Mouse (Mus musculus) intestine, postnatal 0 days (tissue): ENCODE results near the gene Spib. TPM values are rescaled to one million over a fixed set of nuclear protein-coding genes. Genes with fewer than 3 reads are reported as not detected.

Experiments used
- ATAC-seq: fragments of 200-750 bp; cut with Nextera tagmentation; 2 replicates; pipeline ENCODE4 v1.8.0; 2017; ENCODE audit warnings: mild to moderate bottlenecking, moderate TSS enrichment, moderate library complexity
- H3K27ac ChIP-seq: fragments of 300-500 bp; sonication (generic); 2 replicates; pipeline ENCODE4 v1.5.1; 2014; ENCODE audit warnings: mild to moderate bottlenecking, low read depth, low read length, moderate library complexity
- H3K27me3 ChIP-seq: fragments of 300-500 bp; sonication (generic); replicated peaks from 2 replicates; pipeline ENCODE4 v1.6.1; 2014; ENCODE audit warnings: low read length, mixed read lengths; ENCODE audit not compliant: control insufficient read depth, insufficient read depth
- H3K36me3 ChIP-seq: fragments of 300-500 bp; sonication (generic); 2 replicates; pipeline ENCODE4 v1.6.1; 2014; ENCODE audit warnings: mild to moderate bottlenecking, moderate library complexity; ENCODE audit not compliant: control insufficient read depth, insufficient read depth
- H3K4me1 ChIP-seq: fragments of 300-500 bp; sonication (generic); replicated peaks from 2 replicates; pipeline ENCODE4 v1.6.1; 2014; ENCODE audit warnings: antibody characterized with exemption, low read length, mixed read lengths; ENCODE audit not compliant: control insufficient read depth, insufficient read depth
- H3K4me2 ChIP-seq: fragments of 300-500 bp; sonication (generic); replicated peaks from 2 replicates; pipeline ENCODE4 v1.6.1; 2014; ENCODE audit warnings: low read depth, mild to moderate bottlenecking, moderate library complexity
- H3K4me3 ChIP-seq: fragments of 300-500 bp; sonication (generic); 2 replicates; pipeline ENCODE4 v1.5.1; 2014; ENCODE audit warnings: low read depth, low read length
- H3K9ac ChIP-seq: fragments of 300-500 bp; sonication (generic); 2 replicates; pipeline ENCODE4 v1.6.1; 2014; ENCODE audit warnings: mild to moderate bottlenecking, low read depth, low read length
- H3K9me3 ChIP-seq: fragments of 300-500 bp; sonication (generic); 2 replicates; pipeline ENCODE4 v1.6.1; 2016; ENCODE audit warnings: mixed run types; ENCODE audit not compliant: control insufficient read depth
- CTCF ChIP-seq: sonication (generic); IDR thresholded peaks from 2 replicates; pipeline ENCODE4 v1.5.1; 2016; ENCODE audit warnings: low read depth, mild to moderate bottlenecking, control low read depth, antibody characterized with exemption, moderate library complexity
- WGBS: fragments of 180-500 bp; shearing (Covaris S2); extraction: QIAGEN DNeasy Blood & Tissue Kit; methylation state at CpG from one replicate; pipeline ENCODE4 v1.1.7; 2014; 5-methylcytosine and 5-hydroxymethylcytosine counted together
- polyA plus RNA-seq: library from polyadenylated mRNA; unstranded; fragments of >200 nt; fragmentation: Nextera tagmentation; extraction: Ambion mirVana; gene quantifications from 2 replicates; pipeline ENCODE4 v1.2.1, GENCODE M21; 2015

The Spib gene
- polyA plus RNA-seq, 1 experiment from 2014 or later: 0.17 TPM

DNA sequence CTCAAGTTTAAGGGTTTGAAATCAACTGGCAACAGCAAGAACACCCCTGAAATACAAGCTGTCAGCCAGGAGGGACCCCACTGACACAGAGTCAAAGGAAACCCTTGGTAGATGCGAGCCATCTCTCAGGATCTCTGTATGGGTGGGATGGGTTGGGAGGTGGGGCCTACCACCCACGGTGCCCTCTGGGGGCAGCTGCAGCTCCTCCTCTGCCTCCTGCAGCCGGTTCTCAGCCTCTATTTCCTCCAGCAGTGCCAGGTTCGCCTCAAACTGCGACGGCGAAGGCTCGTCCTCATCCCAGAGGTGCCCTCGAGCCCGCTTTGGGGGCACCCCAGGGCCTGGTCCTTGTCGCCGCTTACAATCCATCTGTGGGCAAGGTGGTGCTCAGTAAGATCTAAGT, 11.2 kb upstream of the Spib start:
- no peaks in the 10 kb centered on the region for H3K27me3 ChIP-seq
- no peak for TF ChIP-seq CTCF
- no peaks in the 10 kb centered on the region for H3K9me3 ChIP-seq
- no peaks in the 10 kb centered on the region for H3K4me1 ChIP-seq
- H3K4me3 ChIP-seq: no peak overlapping the region
- WGBS: 81% methylated on average over 12 of the region's 12 CpGs
- H3K4me2 ChIP-seq: no peak overlapping the region
- H3K27ac ChIP-seq: no peak overlapping the region
- peaks cover 48% of the 10 kb centered on the region for H3K36me3 ChIP-seq
- H3K9ac ChIP-seq: no peak overlapping the region
- no peak for ATAC-seq

DNA sequence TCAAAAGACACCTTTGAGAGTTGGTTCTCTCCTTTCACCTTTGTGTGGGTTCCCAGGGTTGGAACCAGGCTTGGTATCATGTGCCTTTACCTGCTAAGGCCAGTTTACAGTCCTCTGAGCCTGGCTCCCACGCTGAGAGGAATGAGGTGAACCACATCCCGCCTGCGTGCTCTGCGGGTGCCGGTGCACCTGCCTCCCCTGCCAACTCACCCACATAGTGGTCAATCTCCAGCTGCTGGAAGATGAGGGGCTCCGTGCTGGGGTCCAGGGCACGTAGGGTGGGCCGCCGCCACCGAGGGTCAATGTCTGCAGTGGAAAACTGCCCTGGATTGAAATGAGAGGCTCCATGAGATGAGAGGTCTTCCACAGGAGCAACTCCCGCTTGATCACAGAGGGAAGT, 10.7 kb upstream of the Spib start:
- TF ChIP-seq CTCF: no peak
- no peak for ATAC-seq
- WGBS: 94% methylated on average over 11 of the region's 11 CpGs

DNA sequence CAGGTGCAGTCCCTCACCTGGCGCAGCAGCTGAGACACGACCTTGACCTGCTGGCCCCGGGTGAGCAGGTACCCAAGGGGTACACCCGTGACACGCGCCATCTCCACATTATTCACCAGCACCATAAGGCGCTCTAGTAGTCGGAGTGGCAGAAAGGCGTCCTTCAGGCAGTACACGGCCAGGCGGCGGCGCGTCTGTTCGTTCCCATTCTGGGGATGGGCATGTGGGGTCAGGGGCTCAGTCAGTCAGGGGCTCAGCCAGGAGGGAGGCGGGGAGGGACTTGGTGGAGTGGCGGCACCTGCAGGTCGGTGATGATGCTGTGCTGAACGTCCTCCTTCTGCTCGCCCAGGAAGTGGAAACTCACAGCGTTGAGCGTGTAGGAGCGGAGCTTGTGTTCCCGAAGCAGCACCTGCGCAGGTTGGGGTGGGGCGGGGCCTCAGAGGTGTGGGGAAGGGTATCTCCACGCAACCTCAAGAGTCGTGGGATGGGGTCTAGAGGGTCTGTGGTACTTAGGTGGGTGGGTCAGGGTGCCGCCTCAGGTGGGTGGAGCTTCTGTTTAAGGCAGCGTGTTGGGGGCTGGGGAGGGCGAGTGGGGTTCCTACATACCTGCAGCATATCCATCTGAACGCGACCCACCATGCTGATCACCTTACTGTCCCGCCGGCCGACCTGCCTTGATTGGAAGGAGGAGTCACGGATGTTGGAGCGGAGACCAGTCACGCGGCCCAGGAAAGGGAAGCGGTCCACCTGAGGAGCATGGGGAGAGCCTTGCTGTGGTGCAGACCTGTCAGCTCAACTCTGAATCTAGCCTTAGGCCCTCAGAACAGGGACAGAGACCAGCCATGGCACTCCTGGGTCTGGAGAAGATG, 7.1 kb upstream of the Spib start:
- WGBS: 91% methylated on average over 41 of the region's 41 CpGs
- Histone ChIP-seq H3K4me1 (no peaks in the 10 kb centered on the region), H3K4me3 (no peak overlapping the region), H3K4me2 (no peak overlapping the region), H3K9me3 (no peaks in the 10 kb centered on the region), H3K9ac (no peak overlapping the region), H3K27me3 (no peaks in the 10 kb centered on the region), H3K36me3 (peaks cover 71% of the 10 kb centered on the region), H3K27ac (no peak overlapping the region)
- no peak for ATAC-seq
- TF ChIP-seq CTCF: 0 out of 2 replicates have a peak, but pooled peaks have one; percentile 4

More for the DNA sequence above, 10.7 kb upstream of the Spib start:
- no peak overlapping the region for H3K4me3 ChIP-seq
- H3K9me3 ChIP-seq: no peaks in the 10 kb centered on the region
- peaks cover 53% of the 10 kb centered on the region for H3K36me3 ChIP-seq
- no peak overlapping the region for H3K9ac ChIP-seq
- H3K27ac ChIP-seq: no peak overlapping the region; the same call in 1 of the 2 replicates
- H3K4me1 ChIP-seq: no peaks in the 10 kb centered on the region
- H3K4me2 ChIP-seq: no peak overlapping the region
- no peaks in the 10 kb centered on the region for H3K27me3 ChIP-seq

DNA sequence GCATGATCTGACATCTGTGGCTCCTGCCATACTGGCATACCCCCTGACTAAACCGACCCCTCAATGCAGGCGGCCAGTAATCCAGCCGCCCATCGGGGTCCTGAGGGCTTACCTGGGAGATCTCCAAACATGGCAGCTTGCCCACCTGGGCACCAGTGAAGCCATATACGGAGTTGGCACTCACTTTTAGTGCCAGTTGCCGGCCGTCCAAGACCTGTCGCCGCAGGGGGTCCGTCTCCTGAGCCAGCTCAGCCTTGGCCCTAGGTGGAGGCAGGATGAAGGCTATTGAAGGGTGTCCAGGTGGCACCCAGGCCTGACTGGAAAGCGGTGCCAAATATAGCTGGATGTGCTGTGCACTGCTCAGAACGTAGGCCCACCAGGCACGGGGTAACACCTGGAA, 5.6 kb upstream of the Spib start:
- H3K36me3 ChIP-seq: peaks cover 65% of the 10 kb centered on the region

DNA sequence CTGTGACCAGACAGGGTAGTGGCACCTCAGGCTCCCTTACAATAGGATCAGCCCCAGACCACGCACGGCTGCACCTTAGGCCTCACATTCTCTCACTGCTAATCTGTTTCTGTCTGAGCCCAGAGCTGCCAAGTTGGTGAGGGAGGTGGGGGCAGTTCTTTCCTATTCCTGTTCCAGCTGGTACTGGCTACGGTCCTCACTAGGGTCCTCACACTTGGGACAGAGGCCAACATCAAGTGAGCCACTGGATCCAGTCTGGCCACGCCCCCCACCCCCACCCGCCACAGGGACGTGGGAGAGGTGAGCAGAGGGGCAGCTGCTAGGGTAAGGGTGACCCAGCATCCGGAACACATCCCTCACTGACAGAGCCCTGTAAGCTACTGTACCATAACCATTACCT, 5.1 kb upstream of the Spib start:
- H3K27ac ChIP-seq: no peak overlapping the region
- no peak overlapping the region for H3K9ac ChIP-seq
- 72% methylated on average over 7 of the region's 7 CpGs for WGBS
- H3K36me3 ChIP-seq: peaks cover 60% of the 10 kb centered on the region
- no peaks in the 10 kb centered on the region for H3K4me1 ChIP-seq
- no peak for ATAC-seq
- H3K27me3 ChIP-seq: no peaks in the 10 kb centered on the region
- no peak overlapping the region for H3K4me2 ChIP-seq
- no peaks in the 10 kb centered on the region for H3K9me3 ChIP-seq
- TF ChIP-seq CTCF: no peak
- no peak overlapping the region for H3K4me3 ChIP-seq

More for the DNA sequence above, 5.6 kb upstream of the Spib start:
- Histone ChIP-seq H3K4me1 (no peaks in the 10 kb centered on the region), H3K4me3 (no peak overlapping the region), H3K9me3 (no peaks in the 10 kb centered on the region), H3K4me2 (no peak overlapping the region), H3K27ac (no peak overlapping the region), H3K9ac (no peak overlapping the region), H3K27me3 (no peaks in the 10 kb centered on the region)
- TF ChIP-seq CTCF: no peak
- WGBS: 89% methylated on average over 13 of the region's 13 CpGs
- no peak for ATAC-seq

DNA sequence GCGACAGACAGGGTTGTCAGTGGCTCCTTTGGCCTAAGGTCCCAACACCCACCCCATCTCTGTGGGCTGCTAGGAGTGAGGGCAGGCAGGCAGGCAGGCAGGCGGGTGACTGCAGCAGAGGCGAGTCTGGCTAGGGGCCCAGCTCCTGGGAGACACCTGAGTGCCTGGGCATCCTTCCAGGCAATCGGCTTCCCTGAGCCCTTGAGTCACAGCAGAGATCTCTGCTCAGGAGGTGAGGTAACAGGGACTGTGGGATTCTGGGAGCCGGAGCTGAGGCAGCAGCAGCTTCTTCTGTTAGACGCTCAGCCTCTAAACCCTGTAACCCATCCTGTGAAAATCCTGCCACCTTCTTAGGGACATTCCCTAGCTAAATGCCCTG, 4.7 kb upstream of the Spib start:
- WGBS: 80% methylated on average over 6 of the region's 6 CpGs

More for the DNA sequence above, 4.7 kb upstream of the Spib start:
- Histone ChIP-seq H3K36me3 (peaks cover 57% of the 10 kb centered on the region), H3K4me2 (no peak overlapping the region), H3K9me3 (no peaks in the 10 kb centered on the region), H3K4me1 (no peaks in the 10 kb centered on the region), H3K27me3 (no peaks in the 10 kb centered on the region), H3K9ac (no peak overlapping the region), H3K4me3 (no peak overlapping the region), H3K27ac (no peak overlapping the region)
- ATAC-seq: no peak
- no peak for TF ChIP-seq CTCF
